Mouse (Mus musculus) right cerebral cortex, adult 18-20 months (tissue): ENCODE measurements around the gene Gm21258.
"Not testable (repeated sequence)": the region's sequence is repeated elsewhere in the genome, so short reads cannot be mapped to it uniquely, and the experiment has no call there.

Experiments used
- DNase-seq: peaks from one replicate; pipeline ENCODE4 v3.0.0; 2022; ENCODE audit warnings: mixed read lengths

Gene Gm21258

GRCm38 (mm10) chrY:52779740-52780139, at the start of gene Gm21258:
TSS of gene Gm21258 (plus strand) at chrY:52780040.
- not testable (repeated sequence) for DNase-seq
